Mouse (Mus musculus) intestine, embryonic 16.5 days (tissue): ENCODE data around the gene Thap3. TPM values are rescaled to one million over a fixed set of nuclear protein-coding genes. Genes with fewer than 3 reads are reported as not detected.

ENCODE experiments used
- ATAC-seq: fragments of 200-750 bp; cut with Nextera tagmentation; 2 replicates; pipeline ENCODE4 v1.8.0; 2017; ENCODE audit warnings: moderate TSS enrichment, moderate library complexity
- H3K27ac ChIP-seq: fragments of 300-500 bp; sonication (generic); 2 replicates; pipeline ENCODE4 v1.5.1; 2014; ENCODE audit warnings: mild to moderate bottlenecking, low read length
- H3K27me3 ChIP-seq: fragments of 300-500 bp; sonication (generic); replicated peaks from 2 replicates; pipeline ENCODE4 v1.6.1; 2014; ENCODE audit warnings: low read length, control low read depth, mixed read lengths; ENCODE audit not compliant: control insufficient read depth, insufficient read depth
- H3K36me3 ChIP-seq: fragments of 300-500 bp; sonication (generic); 2 replicates; pipeline ENCODE4 v1.6.1; 2014; ENCODE audit warnings: low read length, control low read depth; ENCODE audit not compliant: control insufficient read depth, insufficient read depth
- H3K4me1 ChIP-seq: fragments of 300-500 bp; sonication (generic); 2 replicates; pipeline ENCODE4 v1.6.1; 2014; ENCODE audit warnings: low read length, control low read depth, mixed read lengths; ENCODE audit not compliant: control insufficient read depth, insufficient read depth
- H3K4me2 ChIP-seq: fragments of 300-500 bp; sonication (generic); 2 replicates; pipeline ENCODE4 v1.6.1; 2014; ENCODE audit warnings: low read depth, low read length, control low read depth
- H3K4me3 ChIP-seq: fragments of 300-500 bp; sonication (generic); 2 replicates; pipeline ENCODE4 v1.5.1; 2014; ENCODE audit warnings: mild to moderate bottlenecking, low read length
- H3K9ac ChIP-seq: fragments of 300-500 bp; sonication (generic); 2 replicates; pipeline ENCODE4 v1.6.1; 2014; ENCODE audit warnings: low read depth, low read length
- H3K9me3 ChIP-seq: fragments of 300-500 bp; sonication (generic); 2 replicates; pipeline ENCODE4 v1.6.1; 2016; ENCODE audit warnings: low read length, control low read depth; ENCODE audit not compliant: control insufficient read depth
- WGBS: fragments of 180-500 bp; shearing (Covaris S2); extraction: QIAGEN DNeasy Blood & Tissue Kit; methylation state at CpG from one replicate; pipeline ENCODE4 v1.1.7; 2014; 5-methylcytosine and 5-hydroxymethylcytosine counted together
- polyA plus RNA-seq: library from polyadenylated mRNA; unstranded; fragments of >200 nt; fragmentation: Nextera tagmentation; extraction: Ambion mirVana; gene quantifications from 2 replicates; pipeline ENCODE4 v1.2.1, GENCODE M21; 2015

Gene Thap3
- polyA plus RNA-seq, 1 experiment from 2014 or later = 29.0 TPM

DNA sequence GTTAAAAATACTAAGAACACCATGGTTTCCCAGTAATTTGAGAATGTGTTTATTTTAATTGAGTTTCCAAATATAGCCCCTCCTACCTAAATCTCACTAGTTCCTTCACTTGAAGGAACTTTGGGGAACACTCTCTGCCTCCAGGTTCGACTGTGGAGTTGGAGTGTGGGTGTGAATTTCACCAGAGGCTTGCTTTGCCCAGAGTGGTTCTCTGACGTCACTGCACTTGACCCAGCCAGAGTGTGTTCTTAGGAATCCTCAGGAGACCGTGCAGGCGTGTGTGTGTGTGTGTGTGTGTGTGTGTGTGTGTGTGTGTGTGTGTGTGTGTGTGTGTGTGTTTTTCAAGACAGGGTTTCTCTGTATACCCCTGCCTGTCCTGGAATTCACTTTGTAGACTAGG is 12.1 kb upstream of the Thap3 start:
- Histone ChIP-seq H3K27ac (no peak overlapping the region), H3K9me3 (no peaks in the 10 kb centered on the region), H3K4me2 (no peak overlapping the region), H3K4me3 (no peak overlapping the region), H3K36me3 (no peaks in the 10 kb centered on the region), H3K4me1 (peaks cover 9% of the 10 kb centered on the region), H3K9ac (no peak overlapping the region), H3K27me3 (no peaks in the 10 kb centered on the region)
- no peak for ATAC-seq
- WGBS = 24% methylated on average over 4 of the region's 4 CpGs

DNA sequence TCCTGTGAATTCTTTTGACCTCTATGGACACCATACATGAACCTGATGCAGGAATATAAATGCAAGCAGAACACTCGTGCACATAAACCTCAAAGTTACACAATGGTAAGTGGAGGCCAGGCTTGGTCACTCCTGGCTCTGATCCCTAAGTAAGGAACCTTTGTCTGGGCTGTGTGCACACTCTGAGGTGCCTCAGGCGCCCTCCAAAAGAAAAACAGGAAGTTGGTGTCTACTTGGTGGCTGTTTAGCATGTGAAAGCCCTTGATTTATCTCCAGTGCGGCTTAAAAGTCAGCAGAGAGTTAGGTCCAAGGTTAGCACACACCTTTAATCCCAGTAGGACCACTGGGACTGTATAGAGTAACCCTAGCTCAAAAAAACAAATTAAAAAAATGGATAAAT is 10.7 kb upstream of the Thap3 start:
- Histone ChIP-seq H3K9ac (no peak overlapping the region), H3K4me1 (peaks cover 9% of the 10 kb centered on the region)
- no peak for ATAC-seq

DNA sequence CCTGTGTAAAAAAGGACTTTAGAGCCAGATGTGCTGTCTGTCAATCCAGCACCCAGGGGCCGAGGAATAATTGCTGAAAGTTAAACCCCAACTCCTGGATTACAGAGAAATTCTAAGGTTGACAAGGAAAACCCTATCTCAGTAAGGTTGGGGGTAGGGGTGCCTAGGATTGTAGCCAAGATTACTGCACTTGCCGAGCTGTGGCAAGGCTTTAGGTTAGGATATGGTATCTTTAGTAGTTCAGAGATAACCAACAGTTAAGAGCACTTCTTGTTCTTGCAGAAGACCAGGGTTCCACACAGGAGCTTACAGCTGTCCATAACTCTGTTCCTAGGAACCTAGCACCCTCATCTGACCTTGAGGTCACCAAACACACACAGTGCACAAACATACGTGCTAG is 8.9 kb upstream of the Thap3 start:
- Histone ChIP-seq H3K27ac (no peak overlapping the region), H3K9ac (no peak overlapping the region), H3K4me3 (no peak overlapping the region), H3K27me3 (no peaks in the 10 kb centered on the region), H3K36me3 (no peaks in the 10 kb centered on the region), H3K9me3 (no peaks in the 10 kb centered on the region), H3K4me1 (peaks cover 21% of the 10 kb centered on the region), H3K4me2 (no peak overlapping the region)
- ATAC-seq = no peak
- WGBS = 66% methylated on average over 3 of the region's 3 CpGs

More for the DNA sequence above, 10.7 kb upstream of the Thap3 start:
- Histone ChIP-seq H3K4me3 (no peak overlapping the region), H3K4me2 (no peak overlapping the region), H3K9me3 (no peaks in the 10 kb centered on the region), H3K36me3 (no peaks in the 10 kb centered on the region), H3K27ac (no peak overlapping the region), H3K27me3 (no peaks in the 10 kb centered on the region)
- WGBS = 67% methylated on average over 3 of the region's 3 CpGs

DNA sequence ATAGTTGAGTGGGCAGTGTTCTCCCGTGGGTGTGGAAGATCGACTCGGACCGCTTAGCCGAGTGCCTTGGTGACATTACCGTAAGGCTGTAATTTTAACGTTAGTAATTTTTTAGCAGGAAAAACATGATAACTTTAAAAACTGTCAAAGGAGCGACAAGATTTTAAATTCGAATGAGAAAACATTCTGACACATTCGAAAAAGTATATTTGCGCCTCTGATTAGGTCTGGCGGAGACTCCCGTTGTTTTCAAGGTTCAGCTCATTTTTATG is 8.1 kb upstream of the Thap3 start:
- 3% methylated on average over 13 of the region's 13 CpGs for WGBS
- Histone ChIP-seq H3K9me3 (no peaks in the 10 kb centered on the region), H3K27me3 (no peaks in the 10 kb centered on the region)

DNA sequence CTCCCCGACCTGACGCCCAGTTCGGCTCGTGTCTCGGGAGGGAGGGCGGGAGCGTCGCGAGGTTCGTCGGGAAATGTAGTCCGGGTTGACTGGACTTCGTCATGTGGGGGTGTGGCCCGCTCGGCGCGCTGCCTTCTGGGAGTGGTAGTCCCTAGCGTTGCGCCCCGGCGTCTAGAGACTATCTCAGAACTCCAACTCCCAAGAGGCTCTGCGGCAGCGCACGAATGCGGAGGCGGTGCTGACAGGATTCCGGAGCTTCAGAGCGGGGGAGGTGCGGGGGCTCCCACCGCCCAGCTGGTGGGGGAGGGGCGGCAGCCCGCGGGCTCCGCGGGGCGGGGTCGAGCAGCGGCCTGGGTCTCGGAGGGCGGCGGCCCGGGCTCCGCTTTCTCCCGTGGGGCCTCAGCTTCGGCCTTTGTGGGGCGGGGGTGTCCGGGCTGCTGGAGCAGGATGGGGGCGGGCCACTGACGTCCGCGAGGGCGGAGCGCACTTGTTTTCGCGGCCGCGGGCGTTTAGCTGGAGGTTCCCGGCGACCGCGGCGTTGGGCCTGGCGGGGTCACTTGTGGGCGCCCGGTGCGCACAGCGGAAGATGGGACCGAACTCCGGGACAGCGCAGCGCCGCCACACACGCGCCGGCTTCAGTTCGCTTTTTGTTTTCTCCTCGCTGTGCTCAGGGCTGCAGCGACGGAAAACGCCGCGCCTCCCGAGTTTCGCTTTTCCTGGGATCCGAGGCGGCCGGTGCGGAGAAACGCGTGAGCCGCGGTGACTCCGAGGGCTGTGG is 7.6 kb upstream of the Thap3 start, which contains the start of gene Phf13:
Phf13 (minus strand) TSS at position 86 of the 778 bp plus-strand sequence.
- peak; percentile 97 for ATAC-seq
- peaks cover 21% of the 10 kb centered on the region for H3K4me1 ChIP-seq
- peak within 1 kb of the TSS; percentile 98 for H3K4me3 ChIP-seq
- H3K9ac ChIP-seq = peak within 1 kb of the TSS; percentile 91
- H3K9me3 ChIP-seq = no peaks in the 10 kb centered on the region
- H3K36me3 ChIP-seq = peaks cover 9% of the 10 kb centered on the region
- peak within 1 kb of the TSS; percentile 88 for H3K27ac ChIP-seq
- under 1% methylated on average over 86 of the region's 94 CpGs for WGBS
- no peaks in the 10 kb centered on the region for H3K27me3 ChIP-seq
- peak within 1 kb of the TSS; percentile 88 for H3K4me2 ChIP-seq

More for the DNA sequence above, 8.1 kb upstream of the Thap3 start:
- ATAC-seq = no peak
- peak overlapping the region; percentile 88 for H3K27ac ChIP-seq
- H3K36me3 ChIP-seq = peaks cover 4% of the 10 kb centered on the region
- H3K4me2 ChIP-seq = peak overlapping the region; percentile 60
- peak overlapping the region; percentile 88 for H3K9ac ChIP-seq
- H3K4me1 ChIP-seq = peaks cover 21% of the 10 kb centered on the region
- peak overlapping the region; percentile 98 for H3K4me3 ChIP-seq

DNA sequence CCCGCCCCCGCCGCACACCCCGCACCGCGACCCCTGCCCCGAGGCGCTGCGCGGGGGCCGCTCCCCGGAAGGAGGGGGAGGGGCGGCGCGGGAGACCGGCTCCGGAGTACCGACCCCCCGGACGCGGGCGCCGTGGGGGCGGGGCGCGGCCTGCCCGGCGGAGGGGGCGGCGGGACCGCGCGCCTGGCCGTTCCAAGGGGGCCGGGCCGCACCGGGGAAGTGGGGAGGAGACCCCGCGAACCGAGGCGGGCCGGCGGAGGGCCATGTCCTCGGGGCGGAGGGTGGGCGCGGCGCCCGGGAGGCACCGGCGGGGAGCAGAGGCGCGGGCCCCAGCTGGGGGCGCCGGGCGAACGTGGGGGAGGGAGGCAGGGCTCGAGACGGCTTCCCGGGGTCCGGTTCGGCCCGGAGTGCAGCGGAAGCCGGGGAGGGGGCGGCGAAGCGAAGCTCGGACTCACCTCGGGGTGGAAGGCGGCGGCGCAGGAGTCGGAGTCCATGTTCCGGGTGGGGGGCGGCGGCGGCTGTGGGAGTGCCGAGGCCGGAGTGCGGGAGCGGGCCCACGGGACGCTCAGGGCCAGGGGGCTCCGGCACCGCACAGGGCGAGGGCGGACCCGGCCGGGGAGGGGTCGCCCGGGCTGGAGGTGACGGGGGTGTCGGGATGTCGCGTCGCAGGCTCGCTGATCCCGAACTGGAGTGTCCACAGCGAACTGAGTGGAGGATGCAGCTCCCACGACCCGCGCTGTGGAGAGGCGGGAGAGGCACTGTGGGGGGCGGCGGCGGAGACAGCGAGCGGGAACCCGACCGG is 6.8 kb upstream of the Thap3 start:
- Histone ChIP-seq H3K27ac (peak overlapping the region; percentile 82), H3K4me2 (peak overlapping the region; percentile 88), H3K4me1 (peaks cover 21% of the 10 kb centered on the region), H3K9ac (peak overlapping the region; percentile 91), H3K27me3 (no peaks in the 10 kb centered on the region), H3K4me3 (peak overlapping the region; percentile 98), H3K36me3 (peaks cover 14% of the 10 kb centered on the region), H3K9me3 (no peaks in the 10 kb centered on the region)
- peak; percentile 34 for ATAC-seq
- WGBS = under 1% methylated on average over 100 of the region's 111 CpGs

DNA sequence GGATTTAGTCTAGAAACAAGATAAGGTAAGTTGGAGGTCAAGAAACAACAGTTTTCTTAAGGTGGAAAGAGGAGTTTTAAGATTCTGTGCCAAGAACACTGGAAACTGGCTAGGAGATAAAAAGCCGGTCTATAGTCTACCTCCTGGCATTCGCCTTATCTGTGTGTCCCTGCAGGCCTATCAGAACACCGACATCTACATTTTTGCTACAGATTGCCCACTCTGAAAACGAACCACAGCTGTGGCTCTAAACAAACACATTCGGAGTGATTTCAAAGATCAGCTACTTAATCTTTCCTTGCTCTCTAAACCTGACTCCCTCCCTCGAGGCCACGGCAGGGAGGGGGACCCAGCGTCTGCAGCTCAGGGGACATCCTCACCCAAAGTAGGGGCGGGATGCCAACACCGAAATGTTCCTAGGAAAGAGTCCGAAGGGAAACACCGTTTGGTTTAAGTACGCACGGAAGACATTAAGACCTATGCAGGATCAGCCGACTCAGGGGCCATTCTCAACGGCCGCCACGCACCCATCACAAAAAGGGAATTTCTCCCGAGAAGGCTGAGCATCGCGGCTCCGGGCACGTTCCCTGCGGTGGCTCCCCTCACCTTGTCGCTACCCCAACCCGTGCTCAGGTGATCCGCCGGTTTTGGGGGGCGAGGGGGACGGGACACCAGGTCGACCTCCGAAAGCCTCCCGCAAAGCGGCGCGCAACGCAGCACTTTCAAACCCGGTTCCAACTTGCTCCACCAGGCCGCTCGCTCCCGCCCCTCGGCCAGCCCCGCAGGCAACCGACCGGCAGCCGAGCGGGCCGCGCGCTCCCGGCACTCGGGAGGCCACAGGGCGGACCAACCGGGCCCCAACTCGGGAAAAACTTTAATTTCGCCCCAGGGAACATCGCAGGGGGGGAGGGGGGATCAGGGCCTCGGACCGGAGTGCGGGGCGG is 5.7 kb upstream of the Thap3 start:
- no peaks in the 10 kb centered on the region for H3K27me3 ChIP-seq
- peaks cover 21% of the 10 kb centered on the region for H3K4me1 ChIP-seq
- peak overlapping the region; percentile 91 for H3K9ac ChIP-seq
- peak overlapping the region; percentile 88 for H3K4me2 ChIP-seq
- WGBS = 2% methylated on average over 61 of the region's 61 CpGs
- H3K9me3 ChIP-seq = no peaks in the 10 kb centered on the region
- H3K4me3 ChIP-seq = peak overlapping the region; percentile 98
- no peak for ATAC-seq
- H3K27ac ChIP-seq = peak overlapping the region; percentile 82
- H3K36me3 ChIP-seq = peaks cover 14% of the 10 kb centered on the region

DNA sequence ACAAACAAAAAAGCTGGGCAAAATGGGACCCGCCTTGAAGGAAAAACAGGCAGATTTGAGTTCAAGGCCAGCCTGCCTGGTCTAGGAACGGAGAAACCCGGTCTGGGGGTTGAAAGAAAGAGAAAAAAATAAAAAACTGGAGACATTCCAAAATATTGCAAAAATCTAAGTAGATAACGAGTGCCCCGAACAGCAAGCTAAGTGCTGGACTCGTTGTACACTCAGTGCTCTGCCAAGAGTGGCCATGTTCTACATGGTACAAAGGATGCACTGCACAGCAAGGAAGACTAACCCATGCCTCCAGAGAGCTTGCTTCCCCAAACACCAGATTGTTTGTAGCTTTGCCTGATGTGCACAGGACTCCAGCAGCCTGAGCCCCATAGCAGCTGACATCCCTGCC is 4.2 kb upstream of the Thap3 start:
- no peak overlapping the region for H3K27ac ChIP-seq
- peaks cover 14% of the 10 kb centered on the region for H3K36me3 ChIP-seq
- H3K9me3 ChIP-seq = no peaks in the 10 kb centered on the region
- no peak for ATAC-seq
- no peak overlapping the region for H3K9ac ChIP-seq
- H3K4me2 ChIP-seq = no peak overlapping the region
- no peak overlapping the region for H3K4me3 ChIP-seq
- peaks cover 25% of the 10 kb centered on the region for H3K4me1 ChIP-seq
- WGBS = 71% methylated on average over 6 of the region's 6 CpGs
- H3K27me3 ChIP-seq = no peaks in the 10 kb centered on the region

DNA sequence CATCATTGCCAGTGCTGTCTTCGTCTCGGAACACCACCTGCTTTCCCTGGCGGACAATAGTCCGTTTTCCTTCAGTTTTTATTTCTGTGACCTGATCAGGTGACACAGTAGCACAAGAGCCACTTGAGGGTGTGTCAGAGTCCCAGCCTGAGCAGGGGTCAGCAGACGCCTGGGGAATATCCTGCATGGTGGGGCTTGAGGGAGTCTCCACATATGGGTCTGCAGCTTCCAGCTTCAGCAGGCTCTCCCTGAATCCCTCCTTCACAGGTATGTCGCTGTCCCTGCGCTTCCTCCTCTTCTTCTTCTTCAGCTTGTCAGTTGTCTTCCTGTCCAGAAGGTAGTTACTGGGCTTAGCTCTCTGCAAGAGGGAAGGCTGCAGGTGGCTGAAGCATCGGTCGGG is 3.3 kb upstream of the Thap3 start:
- no peak overlapping the region for H3K9ac ChIP-seq
- no peaks in the 10 kb centered on the region for H3K27me3 ChIP-seq
- peaks cover 14% of the 10 kb centered on the region for H3K36me3 ChIP-seq
- H3K9me3 ChIP-seq = no peaks in the 10 kb centered on the region
- no peak overlapping the region for H3K4me3 ChIP-seq
- H3K4me2 ChIP-seq = no peak overlapping the region
- WGBS = 87% methylated on average over 9 of the region's 9 CpGs
- no peak for ATAC-seq
- no peak overlapping the region for H3K27ac ChIP-seq
- H3K4me1 ChIP-seq = peaks cover 25% of the 10 kb centered on the region
